Mouse (Mus musculus): Measurements from ENCODE around the gene Phka1. TPM values are rescaled to one million over a fixed set of nuclear protein-coding genes. Genes with fewer than 3 reads are reported as not detected.

The Phka1 gene
- polyA plus RNA-seq (2012; rRNA removed): 7.6 and 8.6 TPM in 2 replicates

DNA sequence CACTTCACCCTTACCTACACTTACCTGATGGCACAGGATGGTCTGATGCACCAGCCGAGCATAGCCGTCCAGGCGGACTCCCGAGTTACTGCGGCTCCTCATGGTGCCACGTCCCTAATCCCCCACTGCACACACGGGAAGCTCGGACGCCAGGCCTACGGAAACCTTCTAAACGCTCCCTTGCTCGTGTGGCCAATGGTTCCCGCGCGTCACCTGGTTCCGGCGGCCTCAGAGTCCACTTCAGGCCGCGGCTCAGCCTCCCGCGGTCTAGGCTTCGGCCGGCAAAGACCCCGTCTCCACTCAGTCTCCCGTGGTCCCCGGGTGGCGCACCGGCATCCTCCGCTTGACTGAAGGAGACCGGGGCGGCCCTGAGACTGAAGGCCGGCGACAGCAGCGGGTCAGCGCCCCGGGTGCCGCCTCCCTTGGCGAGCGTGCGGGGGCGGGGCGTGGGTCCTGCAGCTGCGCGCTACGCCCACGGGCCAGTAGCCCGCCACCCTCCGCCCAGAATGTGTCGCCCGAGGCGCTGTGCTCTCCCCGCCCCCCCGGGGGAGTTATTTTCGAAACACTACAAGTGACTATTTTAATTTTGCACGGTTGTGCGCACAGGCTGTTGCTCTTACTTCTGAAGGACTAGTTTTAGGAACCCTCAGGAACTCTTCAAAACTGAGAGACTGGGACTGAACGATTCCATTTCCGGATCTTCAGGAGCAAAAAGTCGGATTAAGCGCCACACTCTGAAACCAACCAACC lies at the start of gene Phka1:
Gene Phka1 (minus strand): TSS at position 424 of the 750 bp plus-strand sequence.

DNA sequence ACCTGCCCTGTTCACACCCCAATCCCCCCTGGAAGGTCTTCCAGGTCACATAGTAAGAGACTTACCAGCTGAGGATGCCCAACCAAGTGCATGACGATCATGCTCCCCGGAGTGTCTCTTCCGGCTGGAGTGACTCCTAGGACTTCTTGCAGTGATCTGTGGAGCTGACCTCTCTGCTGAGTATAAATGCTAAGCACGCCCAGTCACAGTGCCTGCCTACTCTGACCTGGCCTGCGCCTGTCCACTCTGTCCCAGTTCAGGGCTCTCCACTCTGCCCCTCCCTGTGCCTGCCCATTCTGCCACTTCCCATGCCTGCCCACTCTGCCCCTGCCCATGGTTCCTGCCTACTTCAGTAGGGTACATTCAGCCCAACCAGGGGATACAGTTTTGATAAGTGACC lies 42.8 kb upstream of the Phka1 start, which contains the start of gene Gm3880:
Gene Gm3880 (minus strand): TSS at position 101 of the 400 bp plus-strand sequence.

GRCm38 (mm10) chrX:102504644-102505481 lies 139.2 kb downstream of the Phka1 start, which contains the start of gene Hdac8:
Hdac8 (minus strand) TSS chrX:102505359.

Other genes with a start within 250 kb of the Phka1 start
- gene Hdac8, start 138.9 kb downstream of the Phka1 start, polyA plus RNA-seq (2012; rRNA removed): 13.9 and 14.1 TPM in 2 replicates
- gene Gm3880, start 42.7 kb upstream of the Phka1 start, polyA plus RNA-seq (2012; rRNA removed): not detected in 2 replicates
- gene Gm9112, start 63.4 kb upstream of the Phka1 start, polyA plus RNA-seq (2012; rRNA removed): not detected in 2 replicates
- gene Dmrtc1b, start 63.6 kb upstream of the Phka1 start, polyA plus RNA-seq (2012; rRNA removed): not detected in 2 replicates
- not detected in 2 replicates for gene Dmrtc1c1, start 158.7 kb upstream of the Phka1 start, polyA plus RNA-seq (2012; rRNA removed)
- not detected in 2 replicates for gene Dmrtc1c2, start 210.4 kb upstream of the Phka1 start, polyA plus RNA-seq (2012; rRNA removed)
- gene 1700031F05Rik, start 223.7 kb upstream of the Phka1 start, polyA plus RNA-seq (2012; rRNA removed): 0.05 TPM in 1 of 2 replicates, not detected in the other

All from central nervous system, embryonic 14 days (tissue).